Mouse (Mus musculus): ENCODE measurements around the gene Bdh1.

DNA sequence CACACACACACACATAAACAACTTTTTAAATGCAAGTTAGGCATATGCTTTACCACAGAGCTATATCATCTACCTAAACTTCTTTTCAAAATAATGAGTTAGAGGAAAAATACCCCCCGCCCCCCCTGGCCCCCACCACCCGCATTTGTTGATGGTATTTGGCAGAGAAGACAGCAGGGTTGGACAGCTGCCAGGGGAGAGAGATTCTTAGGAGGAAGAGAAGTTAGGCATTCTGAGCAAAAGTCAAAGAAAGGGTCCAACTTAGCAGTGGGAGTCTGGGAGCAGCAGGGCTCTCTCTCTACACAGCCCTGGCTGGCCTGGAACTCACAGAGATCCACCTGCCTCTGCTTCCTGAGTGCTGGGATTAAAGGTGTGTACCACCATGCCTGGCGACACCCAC, 3.4 kb upstream of the Bdh1 start:
- TF ChIP-seq POLR2A (IDR thresholded peaks at IDR 0.05; ENCODE audit: extremely low read depth, insufficient read depth, low read length): no peak
- no peak for TF ChIP-seq CTCF (IDR thresholded peaks at IDR 0.05; ENCODE audit: extremely low read depth, insufficient read depth, low read length)

Measured in cortical plate, adult 2 months (tissue).